In genomic region chr14:105899116-105899515, GRCm38 (mm10) we compare ENCODE assay signal across 8 mouse cellular contexts. TPM values are rescaled to one million over a fixed set of nuclear protein-coding genes. Genes with fewer than 3 reads are reported as not detected.
DNase-seq lines count a peak whose midpoint lies in the region; ATAC-seq lines count a peak whose summit lies in the region.

No protein-coding gene starts in this region.

- H3K4me3 ChIP-seq in heart, embryonic 16.5 days (ENCODE audit: low read length), result peak overlapping the region; percentile 83
- H3K4me3 ChIP-seq in limb, embryonic 13.5 days, result peak overlapping the region; percentile 96
- peak overlapping the region; percentile 81 for H3K4me3 ChIP-seq in stomach, embryonic 14.5 days (ENCODE audit: low read depth, low read length)

- no peak for ATAC-seq in heart, embryonic 16.5 days (replicated peaks; ENCODE audit: extremely low read depth, insufficient read depth, low FRiP score)
- ATAC-seq in limb, embryonic 13.5 days (ENCODE audit: low FRiP score, low read depth), result no peak
- ATAC-seq in stomach, embryonic 14.5 days (ENCODE audit: insufficient number of reproducible peaks, insufficient read depth, low FRiP score, low read depth), result no peak

- H3K27ac ChIP-seq in heart, embryonic 16.5 days (ENCODE audit: low read length), result peak overlapping the region; percentile 48; the same call in 1 of the 2 replicates
- no peak overlapping the region for H3K27ac ChIP-seq in limb, embryonic 13.5 days
- peak overlapping the region; percentile 99; the same call in 1 of the 2 replicates for H3K27ac ChIP-seq in stomach, embryonic 14.5 days (ENCODE audit: low read length)

- 8% methylated on average over 11 of the region's 11 CpGs for WGBS in heart, embryonic 16.5 days
- WGBS in limb, embryonic 13.5 days, result 4% methylated on average over 11 of the region's 11 CpGs
- 13% methylated on average over 11 of the region's 11 CpGs for whole genome bisulfite sequencing in stomach, embryonic 14.5 days

- H3K9me3 ChIP-seq in heart, embryonic 16.5 days (replicated peaks; ENCODE audit: control insufficient read depth, low read length), result peaks cover 2% of the 10 kb centered on the region; the same call in 1 of the 2 replicates
- H3K9me3 ChIP-seq in limb, embryonic 13.5 days, result 0 out of 2 replicates have a peak, but pooled peaks cover 3% of the 10 kb centered on the region
- H3K9me3 ChIP-seq in stomach, embryonic 14.5 days (ENCODE audit: control insufficient read depth, low read depth, low read length), result no peaks in the 10 kb centered on the region

- H3K36me3 ChIP-seq in heart, embryonic 16.5 days (ENCODE audit: control insufficient read depth, insufficient read depth), result no peaks in the 10 kb centered on the region
- H3K36me3 ChIP-seq in limb, embryonic 13.5 days, result no peaks in the 10 kb centered on the region
- no peaks in the 10 kb centered on the region for H3K36me3 ChIP-seq in stomach, embryonic 14.5 days (ENCODE audit: control insufficient read depth, insufficient read depth, low read length)

- H3K27me3 ChIP-seq in heart, embryonic 16.5 days (ENCODE audit: control insufficient read depth, insufficient read depth, low read length), result no peaks in the 10 kb centered on the region
- H3K27me3 ChIP-seq in limb, embryonic 13.5 days, result no peaks in the 10 kb centered on the region
- no peaks in the 10 kb centered on the region for H3K27me3 ChIP-seq in stomach, embryonic 14.5 days (ENCODE audit: control insufficient read depth, insufficient read depth, low read length)

- H3K9ac ChIP-seq in heart, embryonic 16.5 days (ENCODE audit: low read length), result peak overlapping the region; percentile 79
- H3K9ac ChIP-seq in limb, embryonic 13.5 days, result peak overlapping the region; percentile 71; the same call in 1 of the 2 replicates
- H3K9ac ChIP-seq in stomach, embryonic 14.5 days (replicated peaks; ENCODE audit: low read depth, low read length), result no peak overlapping the region

- peaks cover 3% of the 10 kb centered on the region for H3K4me1 ChIP-seq in heart, embryonic 16.5 days (ENCODE audit: control insufficient read depth, insufficient read depth, low read length)
- peaks cover 3% of the 10 kb centered on the region; the same call in 1 of the 2 replicates for H3K4me1 ChIP-seq in limb, embryonic 13.5 days
- H3K4me1 ChIP-seq in stomach, embryonic 14.5 days (ENCODE audit: control insufficient read depth, insufficient read depth, low read length), result no peaks in the 10 kb centered on the region

- peak; percentile 93 for DNase-seq in heart, adult 11 months
- DNase-seq in heart, postnatal 4 days, result no peak
- peak; percentile 65 for DNase-seq in ES-CJ7 (ENCODE audit: low read depth, low spot score)
- DNase-seq in urinary bladder, postnatal 25 days (ENCODE audit: low spot score), result no peak
- no peak for DNase-seq in spleen, adult 12 weeks (ENCODE audit: low spot score)

- peak overlapping the region; percentile 97 for H3K4me2 ChIP-seq in heart, embryonic 16.5 days (ENCODE audit: low read depth, low read length)
- peak overlapping the region; percentile 89 for H3K4me2 ChIP-seq in limb, embryonic 13.5 days (replicated peaks)
- peak overlapping the region; percentile 96 for H3K4me2 ChIP-seq in stomach, embryonic 14.5 days (replicated peaks; ENCODE audit: low read depth, low read length)

RNA-seq across cellular contexts. Expression of gene Spry2, which starts 2.5 kb away (rescaled TPM):
- total RNA-seq in heart, postnatal 4 days (2021), result 10 to 100 TPM; 66.1 to 73.2 TPM
- 44.9 and 52.4 TPM in 2 replicates for polyA plus RNA-seq in heart, embryonic 16.5 days (2015; fragmentation: Nextera tagmentation; extraction: Ambion mirVana)
- 97.7 and 98.7 TPM in 2 replicates for polyA plus RNA-seq in limb, embryonic 13.5 days (2015; fragmentation: Nextera tagmentation; extraction: Ambion mirVana)
- 65.1 and 65.5 TPM in 2 replicates for polyA plus RNA-seq in stomach, embryonic 14.5 days (2014; fragmentation: Nextera tagmentation; extraction: Ambion mirVana)

Comparison
In these comparisons a context has a peak if more than half of its experiments do, and no peak if none do; other contexts are left out.
1. DNase-seq: peak in heart, adult 11 months (single experiment) and ES-CJ7 (single experiment); none in heart, postnatal 4 days (single experiment), urinary bladder, postnatal 25 days (single experiment) and spleen, adult 12 weeks (single experiment).
2. Peak in every context shown above with its lines, with median percentiles within 50 percentile points of each other: H3K4me2 ChIP-seq and H3K4me3 ChIP-seq.